Mouse (Mus musculus): ENCODE data around the gene Hyal3. TPM values are rescaled to one million over a fixed set of nuclear protein-coding genes. Genes with fewer than 3 reads are reported as not detected.

Gene Hyal3
- polyA plus RNA-seq, 1 experiment from 2014 or later = 1.5 TPM

DNA sequence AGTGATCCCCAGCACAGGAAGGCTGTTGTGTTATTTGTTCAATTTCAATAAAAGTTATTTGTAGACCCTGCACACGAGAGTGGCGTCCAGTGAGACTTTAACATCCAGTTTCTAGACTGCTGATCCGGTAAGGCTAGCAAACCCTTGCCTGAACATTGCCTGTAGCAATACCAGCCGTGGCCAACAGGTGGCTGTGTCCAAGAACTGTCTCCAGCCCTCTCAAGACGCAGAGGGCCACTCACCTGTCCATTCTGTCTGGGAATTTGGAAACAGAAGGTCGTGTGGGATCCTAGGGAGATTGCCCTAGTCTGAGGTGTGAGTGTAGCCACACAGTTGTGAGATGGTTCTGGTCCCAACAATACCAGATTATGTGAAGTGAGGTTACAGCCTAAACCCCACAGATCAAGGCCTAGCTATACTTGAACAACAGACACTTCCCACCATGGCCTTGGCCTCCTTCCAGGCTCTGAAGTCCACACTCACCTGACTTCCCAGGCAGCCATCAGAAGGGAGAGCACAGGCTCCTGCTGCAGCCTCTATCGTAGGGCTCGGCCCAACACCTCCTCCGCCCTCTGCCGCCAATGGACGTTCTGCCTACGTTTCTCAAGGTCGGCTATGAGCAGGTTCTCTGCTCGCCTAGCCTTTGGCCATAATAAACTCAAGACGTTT is 14.4 kb upstream of the Hyal3 start:
- peak overlapping the region; percentile 80 for H3K27ac ChIP-seq (ENCODE audit: low read depth, low read length)

DNA sequence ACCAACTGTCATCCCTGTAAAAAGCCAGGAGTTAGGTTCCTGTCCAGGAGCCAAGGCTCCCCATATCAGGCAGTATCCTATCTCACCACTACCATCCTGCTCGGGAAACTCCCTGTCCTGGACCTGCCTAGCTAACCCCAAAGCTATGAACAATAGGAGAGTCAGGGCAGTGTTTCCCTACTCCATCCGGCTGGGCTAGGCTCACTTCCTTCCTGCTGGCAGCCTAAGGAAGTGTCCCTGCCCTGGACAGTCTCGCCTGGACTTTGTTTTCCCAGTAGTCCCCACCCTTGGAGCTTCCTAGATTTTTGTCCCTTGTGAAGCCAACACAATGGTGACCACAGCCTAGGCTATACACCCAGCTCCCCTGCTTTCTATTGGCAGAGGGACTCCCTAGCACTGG is 13.8 kb upstream of the Hyal3 start:
- Histone ChIP-seq H3K4me3 (ENCODE audit: low read depth, low read length) (no peak overlapping the region; the same call in 1 of the 2 replicates), H3K4me2 (peak overlapping the region; percentile 78), H3K9me3 (ENCODE audit: control insufficient read depth, low read length) (no peaks in the 10 kb centered on the region), H3K9ac (ENCODE audit: low read depth, low read length) (no peak overlapping the region; the same call in 1 of the 2 replicates), H3K4me1 (replicated peaks; ENCODE audit: control insufficient read depth, insufficient read depth, low read length) (peaks cover 56% of the 10 kb centered on the region), H3K27ac (ENCODE audit: low read depth, low read length) (peak overlapping the region; percentile 80), H3K27me3 (replicated peaks; ENCODE audit: control insufficient read depth, insufficient read depth, low read length) (no peaks in the 10 kb centered on the region), H3K36me3 (ENCODE audit: control insufficient read depth, insufficient read depth, low read length) (peaks cover 18% of the 10 kb centered on the region)
- no peak for ATAC-seq (replicated peaks; ENCODE audit: low FRiP score)
- no peak for DNase-seq (ENCODE audit: low spot score)
- WGBS = 57% methylated on average over 3 of the region's 3 CpGs

More for the DNA sequence above, 14.4 kb upstream of the Hyal3 start:
- peaks cover 19% of the 10 kb centered on the region for H3K36me3 ChIP-seq (ENCODE audit: control insufficient read depth, insufficient read depth, low read length)
- H3K4me3 ChIP-seq (ENCODE audit: low read depth, low read length) = no peak overlapping the region
- peak overlapping the region; percentile 78 for H3K4me2 ChIP-seq
- 0 out of 2 replicates have a peak overlapping the region, but pooled peaks have one; percentile 9 for H3K9ac ChIP-seq (ENCODE audit: low read depth, low read length)
- ATAC-seq (replicated peaks; ENCODE audit: low FRiP score) (no peak), DNase-seq (ENCODE audit: low spot score) (peak; percentile 75)
- H3K4me1 ChIP-seq (replicated peaks; ENCODE audit: control insufficient read depth, insufficient read depth, low read length) = peaks cover 49% of the 10 kb centered on the region
- no peaks in the 10 kb centered on the region for H3K27me3 ChIP-seq (replicated peaks; ENCODE audit: control insufficient read depth, insufficient read depth, low read length)
- H3K9me3 ChIP-seq (ENCODE audit: control insufficient read depth, low read length) = no peaks in the 10 kb centered on the region
- WGBS = 54% methylated on average over 15 of the region's 15 CpGs

DNA sequence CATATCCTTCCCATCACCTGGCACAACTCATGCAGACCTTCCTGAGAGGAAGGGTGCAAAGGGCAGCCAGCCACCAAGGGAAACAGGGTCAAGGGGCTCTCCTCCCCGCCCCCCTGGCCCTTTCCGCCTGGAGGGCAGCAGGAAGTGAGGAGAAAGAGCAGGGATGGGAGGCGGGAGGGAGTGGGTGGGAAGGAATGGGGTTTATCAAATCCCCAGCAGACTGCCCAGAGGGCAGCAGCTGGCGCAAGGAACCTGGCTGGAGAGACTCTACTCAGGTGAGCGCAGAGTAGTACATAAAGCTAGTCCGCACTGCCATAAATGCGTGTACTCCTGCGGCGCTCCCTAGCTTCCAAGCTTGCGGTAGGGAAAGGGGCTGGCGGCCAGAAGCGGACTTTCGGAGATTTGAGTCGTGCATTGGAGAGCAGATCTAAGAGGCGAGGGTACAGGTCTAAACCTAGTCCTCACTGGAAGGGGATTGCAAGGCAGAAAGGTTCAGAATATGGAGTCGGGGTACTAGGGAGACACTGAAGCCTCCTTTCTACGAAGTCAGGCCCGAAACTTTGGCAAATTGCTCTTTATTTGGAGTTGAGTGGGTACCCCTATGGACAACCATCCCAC is 12.8 kb upstream of the Hyal3 start, which contains the start of gene Hyal2:
Gene Hyal2 (plus strand): TSS at position 244 of the 618 bp plus-strand sequence.
- no peaks in the 10 kb centered on the region for H3K9me3 ChIP-seq (ENCODE audit: control insufficient read depth, low read length)
- H3K4me2 ChIP-seq = peak within 1 kb of the TSS; percentile 78
- peak within 1 kb of the TSS; percentile 80 for H3K27ac ChIP-seq (ENCODE audit: low read depth, low read length)
- H3K4me3 ChIP-seq (ENCODE audit: low read depth, low read length) = peak within 1 kb of the TSS; percentile 80
- ATAC-seq (replicated peaks; ENCODE audit: low FRiP score) = no peak
- DNase-seq (ENCODE audit: low spot score) = no peak
- WGBS = 27% methylated on average over 18 of the region's 18 CpGs
- H3K27me3 ChIP-seq (replicated peaks; ENCODE audit: control insufficient read depth, insufficient read depth, low read length) = no peaks in the 10 kb centered on the region
- peaks cover 23% of the 10 kb centered on the region for H3K36me3 ChIP-seq (ENCODE audit: control insufficient read depth, insufficient read depth, low read length)
- peaks cover 62% of the 10 kb centered on the region for H3K4me1 ChIP-seq (replicated peaks; ENCODE audit: control insufficient read depth, insufficient read depth, low read length)
- peak within 1 kb of the TSS; percentile 84 for H3K9ac ChIP-seq (ENCODE audit: low read depth, low read length)

GRCm38 (mm10) chr9:107568331-107569261 is 12.0 kb upstream of the Hyal3 start:
- no peaks in the 10 kb centered on the region for H3K27me3 ChIP-seq (replicated peaks; ENCODE audit: control insufficient read depth, insufficient read depth, low read length)
- WGBS = under 1% methylated on average over 41 of the region's 41 CpGs
- ATAC-seq (replicated peaks; ENCODE audit: low FRiP score) (peak; percentile 79), DNase-seq (ENCODE audit: low spot score) (peak; percentile 88)
- H3K4me2 ChIP-seq = peak overlapping the region; percentile 78
- peak overlapping the region; percentile 80 for H3K27ac ChIP-seq (ENCODE audit: low read depth, low read length)
- peaks cover 62% of the 10 kb centered on the region for H3K4me1 ChIP-seq (replicated peaks; ENCODE audit: control insufficient read depth, insufficient read depth, low read length)
- H3K36me3 ChIP-seq (ENCODE audit: control insufficient read depth, insufficient read depth, low read length) = peaks cover 30% of the 10 kb centered on the region
- no peaks in the 10 kb centered on the region for H3K9me3 ChIP-seq (ENCODE audit: control insufficient read depth, low read length)
- peak overlapping the region; percentile 80 for H3K4me3 ChIP-seq (ENCODE audit: low read depth, low read length)
- H3K9ac ChIP-seq (ENCODE audit: low read depth, low read length) = peak overlapping the region; percentile 84

DNA sequence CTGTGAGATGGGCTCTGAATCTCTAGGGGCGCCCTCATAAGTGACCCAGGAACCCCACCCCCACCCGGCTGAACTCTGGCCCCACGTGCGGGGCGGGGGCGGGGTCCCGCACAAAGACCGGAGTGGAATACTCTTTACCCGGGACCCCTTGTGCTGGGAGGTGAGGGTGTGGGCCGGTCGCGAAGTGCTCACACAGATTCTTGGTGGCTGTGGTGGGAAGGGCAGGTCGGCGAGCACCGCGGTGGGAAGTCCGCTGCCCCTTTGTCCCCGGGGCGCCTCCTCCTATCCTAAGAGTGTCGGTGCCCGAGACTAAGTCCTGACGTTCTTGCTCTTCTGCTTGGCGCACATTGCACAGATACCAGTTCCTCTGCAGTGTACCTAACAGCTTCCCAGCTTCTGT is 11.3 kb upstream of the Hyal3 start:
- H3K9me3 ChIP-seq (ENCODE audit: control insufficient read depth, low read length) = no peaks in the 10 kb centered on the region
- peak overlapping the region; percentile 84 for H3K9ac ChIP-seq (ENCODE audit: low read depth, low read length)
- WGBS = 0% methylated on average over 23 of the region's 23 CpGs
- H3K36me3 ChIP-seq (ENCODE audit: control insufficient read depth, insufficient read depth, low read length) = peaks cover 31% of the 10 kb centered on the region
- H3K27ac ChIP-seq (ENCODE audit: low read depth, low read length) = peak overlapping the region; percentile 80
- H3K27me3 ChIP-seq (replicated peaks; ENCODE audit: control insufficient read depth, insufficient read depth, low read length) = no peaks in the 10 kb centered on the region
- ATAC-seq (replicated peaks; ENCODE audit: low FRiP score) (peak; percentile 21), DNase-seq (ENCODE audit: low spot score) (no peak)
- H3K4me1 ChIP-seq (replicated peaks; ENCODE audit: control insufficient read depth, insufficient read depth, low read length) = peaks cover 56% of the 10 kb centered on the region
- H3K4me2 ChIP-seq = peak overlapping the region; percentile 78
- peak overlapping the region; percentile 80 for H3K4me3 ChIP-seq (ENCODE audit: low read depth, low read length)

- H3K9me3 ChIP-seq (ENCODE audit: control insufficient read depth, low read length) = no peaks in the 10 kb centered on the region
- H3K9ac ChIP-seq (ENCODE audit: low read depth, low read length) = peak overlapping the region; percentile 84
- no peak for ATAC-seq (replicated peaks; ENCODE audit: low FRiP score)
- H3K4me3 ChIP-seq (ENCODE audit: low read depth, low read length) = peak overlapping the region; percentile 80
- peaks cover 29% of the 10 kb centered on the region for H3K36me3 ChIP-seq (ENCODE audit: control insufficient read depth, insufficient read depth, low read length)
- peaks cover 51% of the 10 kb centered on the region for H3K4me1 ChIP-seq (replicated peaks; ENCODE audit: control insufficient read depth, insufficient read depth, low read length)
- no peak for DNase-seq (ENCODE audit: low spot score)
- 57% methylated on average over 13 of the region's 13 CpGs for WGBS
- peak overlapping the region; percentile 80 for H3K27ac ChIP-seq (ENCODE audit: low read depth, low read length)
- H3K27me3 ChIP-seq (replicated peaks; ENCODE audit: control insufficient read depth, insufficient read depth, low read length) = no peaks in the 10 kb centered on the region
- peak overlapping the region; percentile 78 for H3K4me2 ChIP-seq
Measured at GRCm38 (mm10) chr9:107570016-107570415, 10.6 kb upstream of the Hyal3 start.

- H3K4me3 ChIP-seq (ENCODE audit: low read depth, low read length) = peak overlapping the region; percentile 80
- 59% methylated on average over 21 of the region's 21 CpGs for whole genome bisulfite sequencing
- peak overlapping the region; percentile 78 for H3K4me2 ChIP-seq
- no peaks in the 10 kb centered on the region for H3K27me3 ChIP-seq (replicated peaks; ENCODE audit: control insufficient read depth, insufficient read depth, low read length)
- DNase-seq (ENCODE audit: low spot score) (no peak), ATAC-seq (replicated peaks; ENCODE audit: low FRiP score) (peak; percentile 64)
- peaks cover 25% of the 10 kb centered on the region for H3K36me3 ChIP-seq (ENCODE audit: control insufficient read depth, insufficient read depth, low read length)
- H3K4me1 ChIP-seq (replicated peaks; ENCODE audit: control insufficient read depth, insufficient read depth, low read length) = peaks cover 52% of the 10 kb centered on the region
- peak overlapping the region; percentile 80 for H3K27ac ChIP-seq (ENCODE audit: low read depth, low read length)
- H3K9ac ChIP-seq (ENCODE audit: low read depth, low read length) = peak overlapping the region; percentile 84
- no peaks in the 10 kb centered on the region for H3K9me3 ChIP-seq (ENCODE audit: control insufficient read depth, low read length)
Measured at GRCm38 (mm10) chr9:107570845-107571244, 9.8 kb upstream of the Hyal3 start.

Measured in liver, embryonic 11.5 days (tissue).